Mouse (Mus musculus) spleen, adult 2 months (tissue): ENCODE data around the gene Taf1c.

Experiments
- CTCF ChIP-seq: fragments of 200-500 bp; IDR thresholded peaks from 2 replicates; pipeline ENCODE4 v1.5.1; 2011; ENCODE audit warnings: mild to moderate bottlenecking, inconsistent platforms; ENCODE audit not compliant: insufficient read depth, insufficient read length, insufficient replicate concordance; ENCODE audit errors: extremely low read depth
- POLR2A ChIP-seq: fragments of 200-500 bp; IDR thresholded peaks from 2 replicates; pipeline ENCODE4 v1.6.1; 2011; ENCODE audit warnings: low read depth, low read length, inconsistent platforms

DNA sequence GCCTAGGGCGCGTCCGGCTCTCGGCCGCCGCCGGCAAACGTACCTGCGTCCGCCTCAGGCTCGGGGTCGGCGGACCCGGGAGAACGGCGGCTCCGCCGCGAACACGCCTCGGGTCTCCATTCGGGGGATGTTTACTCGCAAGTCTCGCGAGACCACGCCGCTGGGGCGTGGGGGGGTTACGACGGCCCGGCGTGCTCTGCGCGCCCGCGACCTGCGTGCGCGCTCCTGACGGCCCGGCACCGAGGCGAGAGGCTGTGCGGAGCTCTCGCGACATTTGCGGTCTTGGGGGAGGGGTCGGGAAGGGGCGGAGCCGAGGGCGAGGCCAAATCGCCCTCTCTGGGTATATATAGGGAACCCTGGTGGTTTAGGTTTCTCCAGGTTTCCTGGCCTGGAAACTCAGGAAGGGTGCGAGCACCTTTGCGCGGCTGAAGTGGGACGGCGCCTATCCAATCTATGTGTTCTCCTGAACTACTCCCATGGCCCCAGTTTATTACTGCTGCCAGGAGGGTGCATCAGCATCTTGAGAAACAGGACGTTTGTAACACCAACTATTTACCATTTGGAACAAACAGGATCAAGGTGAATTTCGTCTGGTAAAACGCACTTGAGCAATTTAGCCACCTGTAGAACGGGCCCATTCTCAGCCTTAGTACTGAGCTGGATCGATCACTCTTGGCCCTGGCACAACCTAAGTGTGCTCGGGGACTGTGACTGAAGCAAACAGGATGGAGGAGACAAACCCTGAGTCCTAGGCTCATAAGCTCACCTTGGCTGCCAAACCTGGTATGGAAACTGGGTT lies 46.2 kb downstream of the Taf1c start, which contains the start of gene Mbtps1:
- peak; percentile 46 for TF ChIP-seq POLR2A
- no peak for TF ChIP-seq CTCF
